Mouse (Mus musculus): Measurements from ENCODE around the gene Lhfpl5. TPM values are rescaled to one million over a fixed set of nuclear protein-coding genes. Genes with fewer than 3 reads are reported as not detected.

The Lhfpl5 gene
- total and polyA plus RNA-seq, 3 experiments, result 0.08 TPM; not detected in 2

DNA sequence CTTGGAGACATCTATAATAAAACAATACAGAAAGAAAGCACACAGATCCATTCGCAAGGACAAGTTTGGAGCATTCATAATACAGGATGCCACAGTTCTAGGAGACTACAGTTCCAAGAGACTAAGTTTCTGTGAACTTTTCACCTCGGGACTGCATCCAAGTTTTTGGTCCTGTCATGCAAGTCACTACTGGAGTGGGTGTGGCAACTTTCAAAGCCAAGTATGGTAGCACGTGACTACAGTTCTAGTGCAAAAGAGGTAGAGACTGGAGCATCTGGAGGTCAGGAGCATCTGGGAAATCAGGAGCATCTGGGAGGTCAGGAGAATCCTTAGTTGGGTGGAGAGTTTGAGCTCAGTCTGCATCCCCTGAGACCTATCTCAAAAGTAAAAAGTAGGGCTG, 3.6 kb upstream of the Lhfpl5 start:
- no peak for DNase-seq (ENCODE audit: extremely low read depth)
- Histone ChIP-seq H3K9ac (ENCODE audit: insufficient read depth, low read depth) (no peak overlapping the region), H3K79me2 (replicated peaks; ENCODE audit: control insufficient read depth, extremely low read depth, insufficient read depth, poor library complexity, severe bottlenecking) (no peaks in the 10 kb centered on the region), H3K27ac (ENCODE audit: insufficient read depth, low read depth) (no peak overlapping the region), H3K27me3 (replicated peaks) (peaks cover 4% of the 10 kb centered on the region), H3K4me1 (ENCODE audit: control insufficient read depth in 1 of 2, insufficient read depth in 2 of 2) (peaks cover 5 to 8% of the 10 kb centered on the region in 2 experiments; a peak in 3 of 4 replicates), H3K4me2 (ENCODE audit: insufficient read depth, low read depth, poor library complexity, severe bottlenecking) (no peak overlapping the region), H3K9me3 (replicated peaks; ENCODE audit: low read length) (peaks cover 6% of the 10 kb centered on the region), H3K36me3 (replicated peaks in 1 of 2; ENCODE audit: control insufficient read depth in 1 of 2, insufficient read depth in 1 of 2, low read length in 1 of 2) (no peaks in the 10 kb centered on the region), H3K4me3 (replicated peaks in 1 of 3; ENCODE audit: low read depth in 2 of 3, low read length in 2 of 3, poor library complexity in 1 of 3) (no peak overlapping the region)
- dilution Hi-C loops (cut with MboI; ENCODE audit: extremely low pct_ligation_motif_present, extremely low pct_unique_long_range_greater_than_20kb, low sequenced_read_pairs), result no loop called here
- in situ Hi-C loops (cut with MboI; ENCODE audit: low pct_ligation_motif_present, low pct_unique_long_range_greater_than_20kb, low sequenced_read_pairs), result no loop called here
- TF ChIP-seq NRF1 (IDR thresholded peaks at IDR 0.05; ENCODE audit: low read depth, low read length) (no peak), TCF12 (IDR thresholded peaks at IDR 0.05; ENCODE audit: low read depth, low read length) (no peak), E2F4 (IDR thresholded peaks at IDR 0.05; ENCODE audit: insufficient replicate concordance, low read depth, low read length) (no peak), MAFK (IDR thresholded peaks at IDR 0.05; ENCODE audit: insufficient replicate concordance, low read length) (no peak), MAZ (IDR thresholded peaks at IDR 0.05; ENCODE audit: low read depth, low read length) (no peak), JUN (IDR thresholded peaks at IDR 0.05; ENCODE audit: insufficient read depth, low read depth, low read length) (no peak), HCFC1 (IDR thresholded peaks at IDR 0.05; ENCODE audit: low read depth, low read length) (no peak), CTCF (conservative IDR thresholded peaks at IDR 0.05 in 1 of 2, IDR thresholded peaks at IDR 0.05 in 1 of 2; ENCODE audit: low read depth in 2 of 2, low read length in 2 of 2) (no peak), SMC3 (IDR thresholded peaks at IDR 0.05; ENCODE audit: low read depth, low read length) (no peak), CHD2 (IDR thresholded peaks at IDR 0.05; ENCODE audit: low read length) (no peak), TBP (conservative IDR thresholded peaks at IDR 0.05; ENCODE audit: low read depth, low read length) (no peak), POLR2A (IDR thresholded peaks at IDR 0.05; ENCODE audit: low read depth, low read length) (no peak), KAT2A (IDR thresholded peaks at IDR 0.05; ENCODE audit: insufficient replicate concordance, low read length) (no peak), MEF2A (IDR thresholded peaks at IDR 0.05; ENCODE audit: borderline replicate concordance, low read depth, low read length) (no peak), GABPA (IDR thresholded peaks at IDR 0.05; ENCODE audit: insufficient replicate concordance, low read depth, low read length) (no peak), ZNF384 (IDR thresholded peaks at IDR 0.05; ENCODE audit: low read depth, low read length) (no peak), UBTF (IDR thresholded peaks at IDR 0.05; ENCODE audit: low read depth, low read length) (no peak), MXI1 (IDR thresholded peaks at IDR 0.05; ENCODE audit: low read depth, low read length) (no peak), BHLHE40 (IDR thresholded peaks at IDR 0.05; ENCODE audit: low read depth, low read length) (no peak), USF1 (IDR thresholded peaks at IDR 0.05; ENCODE audit: low read depth, low read length) (no peak)

DNA sequence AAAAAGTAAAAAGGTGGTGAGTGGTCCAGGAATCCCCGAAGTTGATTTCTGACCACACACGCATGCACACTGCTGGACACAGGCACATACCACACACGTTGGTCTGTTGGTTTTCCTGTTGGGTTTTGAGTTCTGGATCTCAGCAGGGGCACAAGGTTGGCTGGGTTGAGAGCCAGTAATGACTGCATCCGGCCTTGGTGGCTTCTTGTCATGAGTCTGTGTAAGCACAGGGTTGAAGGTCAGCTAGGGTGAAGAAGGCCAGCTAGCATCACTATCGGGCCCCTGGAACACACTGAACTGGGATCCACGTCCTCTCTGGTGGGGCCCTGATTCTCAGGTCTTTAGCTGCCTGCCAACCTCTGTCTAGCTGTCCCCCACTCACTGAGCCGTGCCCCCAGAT, 2.9 kb upstream of the Lhfpl5 start:
- TF ChIP-seq PAX5 (IDR thresholded peaks at IDR 0.05; ENCODE audit: low read length) (no peak), SIN3A (IDR thresholded peaks at IDR 0.05; ENCODE audit: low read length) (no peak), MAZ (IDR thresholded peaks at IDR 0.05; ENCODE audit: low read depth, low read length) (no peak), EP300 (IDR thresholded peaks at IDR 0.05; ENCODE audit: low read length) (no peak), ZKSCAN1 (IDR thresholded peaks at IDR 0.05; ENCODE audit: borderline replicate concordance, low read depth, low read length) (no peak), KAT2A (IDR thresholded peaks at IDR 0.05; ENCODE audit: insufficient replicate concordance, low read length) (no peak), BHLHE40 (IDR thresholded peaks at IDR 0.05; ENCODE audit: low read depth, low read length) (no peak), RAD21 (IDR thresholded peaks at IDR 0.05; ENCODE audit: low read depth, low read length) (no peak), MEF2A (IDR thresholded peaks at IDR 0.05; ENCODE audit: borderline replicate concordance, low read depth, low read length) (no peak), TCF12 (IDR thresholded peaks at IDR 0.05; ENCODE audit: low read depth, low read length) (no peak), CHD1 (IDR thresholded peaks at IDR 0.05; ENCODE audit: low read depth, low read length) (no peak), SMC3 (IDR thresholded peaks at IDR 0.05; ENCODE audit: low read depth, low read length) (no peak), POLR2A (IDR thresholded peaks at IDR 0.05; ENCODE audit: low read depth, low read length) (no peak), IRF4 (IDR thresholded peaks at IDR 0.05; ENCODE audit: low read depth, low read length) (no peak)
- H3K36me3 ChIP-seq (replicated peaks in 1 of 2; ENCODE audit: control insufficient read depth in 1 of 2, insufficient read depth in 1 of 2, low read length in 1 of 2), result no peaks in the 10 kb centered on the region
- dilution Hi-C loops (cut with MboI; ENCODE audit: extremely low pct_ligation_motif_present, extremely low pct_unique_long_range_greater_than_20kb, low sequenced_read_pairs) (no loop called here), in situ Hi-C loops (cut with MboI; ENCODE audit: low pct_ligation_motif_present, low pct_unique_long_range_greater_than_20kb, low sequenced_read_pairs) (no loop called here)
- H3K9ac ChIP-seq (ENCODE audit: insufficient read depth, low read depth), result no peak overlapping the region
- H3K27ac ChIP-seq (ENCODE audit: insufficient read depth, low read depth), result no peak overlapping the region
- no peak overlapping the region for H3K4me3 ChIP-seq (replicated peaks in 1 of 3; ENCODE audit: low read depth in 2 of 3, low read length in 2 of 3, poor library complexity in 1 of 3)
- H3K27me3 ChIP-seq (replicated peaks), result peaks cover 7% of the 10 kb centered on the region
- no peak overlapping the region for H3K4me2 ChIP-seq (ENCODE audit: insufficient read depth, low read depth, poor library complexity, severe bottlenecking)
- H3K79me2 ChIP-seq (replicated peaks; ENCODE audit: control insufficient read depth, extremely low read depth, insufficient read depth, poor library complexity, severe bottlenecking), result no peaks in the 10 kb centered on the region
- no peak for DNase-seq (ENCODE audit: extremely low read depth)
- peaks cover 6% of the 10 kb centered on the region for H3K9me3 ChIP-seq (replicated peaks; ENCODE audit: low read length)
- peaks cover 5 to 8% of the 10 kb centered on the region in 2 experiments; a peak in 3 of 4 replicates for H3K4me1 ChIP-seq (ENCODE audit: control insufficient read depth in 1 of 2, insufficient read depth in 2 of 2)

Data from CH12.LX (cell line).